Mouse (Mus musculus) cortical plate, adult 2 months (tissue): ENCODE measurements around the gene Scrn1.

Experiments
- CTCF ChIP-seq: fragments of 200-500 bp; IDR thresholded peaks from 2 replicates; pipeline ENCODE4 v1.5.1; 2011; ENCODE audit warnings: mild to moderate bottlenecking, control low read depth, low read length; ENCODE audit not compliant: insufficient read depth; ENCODE audit errors: extremely low read depth
- POLR2A ChIP-seq: fragments of 200-500 bp; IDR thresholded peaks from 2 replicates; pipeline ENCODE4 v1.6.1; 2011; ENCODE audit warnings: mild to moderate bottlenecking, low read length, control low read depth; ENCODE audit not compliant: insufficient read depth; ENCODE audit errors: extremely low read depth

GRCm38 (mm10) chr6:54478646-54479324, 87.5 kb downstream of the Scrn1 start:
- TF ChIP-seq CTCF (peak; percentile 27), POLR2A (no peak)
